Mouse (Mus musculus) heart, adult 8-10 months (tissue): ENCODE results near the gene Ncapd2. TPM values are rescaled to one million over a fixed set of nuclear protein-coding genes. Genes with fewer than 3 reads are reported as not detected.
"Not testable (repeated sequence)": the region's sequence is repeated elsewhere in the genome, so short reads cannot be mapped to it uniquely, and the experiment has no call there.

Source experiments
- DNase-seq: peaks from one replicate; pipeline ENCODE4 v3.0.0; 2022; ENCODE audit warnings: low spot score
- total RNA-seq, 4 experiments: library from RNA; stranded (reverse); gene quantifications; 2 replicates each; pipeline ENCODE4 v1.2.4; 2022

Ncapd2 gene
- total RNA-seq, 4 experiments from 2014 or later: 14.3 to 18.7 (median 15.6) TPM

GRCm38 (mm10) chr6:125164672-125165327 lies 26.7 kb downstream of the Ncapd2 start:
- peak; percentile 66 for DNase-seq

- DNase-seq: no peak
Observed at GRCm38 (mm10) chr6:125163801-125164657, 27.5 kb downstream of the Ncapd2 start.

GRCm38 (mm10) chr6:125162615-125163305 lies 28.7 kb downstream of the Ncapd2 start:
- DNase-seq: not testable (repeated sequence)

GRCm38 (mm10) chr6:125161971-125162370 lies 29.5 kb downstream of the Ncapd2 start:
- DNase-seq: not testable (repeated sequence)

GRCm38 (mm10) chr6:125160854-125161760 lies 30.4 kb downstream of the Ncapd2 start:
- peak; percentile 85 for DNase-seq

- no peak for DNase-seq
Observed at GRCm38 (mm10) chr6:125160558-125160853, 31.0 kb downstream of the Ncapd2 start.

GRCm38 (mm10) chr6:125159773-125160557 lies 31.5 kb downstream of the Ncapd2 start:
- DNase-seq: no peak

- no peak for DNase-seq
Observed at GRCm38 (mm10) chr6:125158944-125159492, 32.5 kb downstream of the Ncapd2 start.

- no peak for DNase-seq
Observed at GRCm38 (mm10) chr6:125156903-125157614, 34.4 kb downstream of the Ncapd2 start.

- no peak for DNase-seq
Observed at GRCm38 (mm10) chr6:125156491-125156890, 35.0 kb downstream of the Ncapd2 start.

- DNase-seq: no peak
Observed at GRCm38 (mm10) chr6:125155262-125155661, 36.2 kb downstream of the Ncapd2 start.

- DNase-seq: no peak
Observed at GRCm38 (mm10) chr6:125154550-125154949, 37.0 kb downstream of the Ncapd2 start.

GRCm38 (mm10) chr6:125153682-125154081 lies 37.8 kb downstream of the Ncapd2 start:
- no peak for DNase-seq

GRCm38 (mm10) chr6:125153018-125153389 lies 38.5 kb downstream of the Ncapd2 start:
- DNase-seq: no peak

- no peak for DNase-seq
Observed at GRCm38 (mm10) chr6:125152212-125153017, 39.1 kb downstream of the Ncapd2 start.

- no peak for DNase-seq
Observed at GRCm38 (mm10) chr6:125149569-125149950, 41.9 kb downstream of the Ncapd2 start.

GRCm38 (mm10) chr6:125148926-125149568 lies 42.5 kb downstream of the Ncapd2 start:
- DNase-seq: no peak

- peak; percentile 73 for DNase-seq
Observed at GRCm38 (mm10) chr6:125148251-125148925, 43.1 kb downstream of the Ncapd2 start.
